Mouse (Mus musculus) megakaryocyte, embryonic 14.5 days (primary cell): ENCODE results near the gene Ssbp3.

Experiments used
- FLI1 ChIP-seq: IDR thresholded peaks from 2 replicates; pipeline ENCODE4 v1.6.1; 2012; ENCODE audit warnings: low read length, inconsistent platforms, mixed read lengths
- GATA1 ChIP-seq: IDR thresholded peaks from 3 replicates; pipeline ENCODE4 v1.6.1; 2012; ENCODE audit warnings: mixed read lengths, low read length, inconsistent platforms, borderline replicate concordance

DNA sequence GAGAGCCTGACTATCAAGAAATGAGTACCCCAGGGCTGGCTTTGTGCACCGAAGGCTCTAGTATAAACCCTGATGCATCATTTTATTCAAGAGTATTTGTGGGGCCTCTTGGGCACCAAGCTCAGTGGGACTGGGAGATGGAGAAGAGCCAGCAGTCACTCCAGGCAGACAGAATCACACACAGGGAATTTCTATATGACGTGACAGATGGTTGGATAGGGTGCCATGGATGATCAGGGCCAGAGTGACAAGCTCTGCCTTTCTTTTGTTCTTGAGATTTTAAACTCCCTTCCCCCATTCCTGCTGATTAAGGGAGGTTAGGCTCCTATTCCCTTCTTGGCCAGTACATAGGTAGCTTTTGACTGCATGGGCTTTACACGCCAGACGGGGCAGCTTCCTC lies 74.8 kb downstream of the Ssbp3 start:
- TF ChIP-seq GATA1 (no peak), FLI1 (no peak)
